Mouse (Mus musculus) v-Abl transformed pro-B cells (cell line): Measurements from ENCODE around the gene Trp53.

ENCODE experiments used
- in situ Hi-C, 2 experiments: fragments of 400-800 bp; cut with MboI; formaldehyde crosslinking; loops; one replicate each; pipeline ENCODE4 v1.15.1; 2025; ENCODE audit not compliant: unreplicated experiment in 2 of 2

Gene Trp53

GRCm38 (mm10) chr11:69560896-69561854, 19.0 kb upstream of the Trp53 start:
- in situ Hi-C loops: no loop called here

GRCm38 (mm10) chr11:69563373-69563772, 16.8 kb upstream of the Trp53 start:
- in situ Hi-C loops: no loop called here

GRCm38 (mm10) chr11:69564391-69564790, 15.8 kb upstream of the Trp53 start:
- in situ Hi-C loops: no loop called here

GRCm38 (mm10) chr11:69565131-69565530, 15.0 kb upstream of the Trp53 start:
- in situ Hi-C loops: no loop called here

- in situ Hi-C loops: loop anchor here (5.0 kb wide), 1 partner anchor 37 kb away; no protein-coding TSS in a partner anchor
Observed at GRCm38 (mm10) chr11:69575220-69575619, 4.9 kb upstream of the Trp53 start.

GRCm38 (mm10) chr11:69576307-69576706, 3.9 kb upstream of the Trp53 start:
- in situ Hi-C loops: loop anchor here (5.0 kb wide), 1 partner anchor 36 kb away; no protein-coding TSS in a partner anchor

- in situ Hi-C loops: loop anchor here (5.0 kb wide), 1 partner anchor 34 kb away; no protein-coding TSS in a partner anchor
Observed at GRCm38 (mm10) chr11:69578301-69578700, 1.9 kb upstream of the Trp53 start.

- in situ Hi-C loops: loop anchor here (5.0 kb wide), 1 partner anchor 33 kb away; no protein-coding TSS in a partner anchor
Observed at GRCm38 (mm10) chr11:69579128-69580017, 786 bp upstream of the Trp53 start.

- in situ Hi-C loops: no loop called here
Observed at GRCm38 (mm10) chr11:69580572-69581146, 500 bp downstream of the Trp53 start.

GRCm38 (mm10) chr11:69581147-69581688, 1.1 kb downstream of the Trp53 start:
- in situ Hi-C loops: no loop called here

GRCm38 (mm10) chr11:69581814-69582213, 1.7 kb downstream of the Trp53 start:
- in situ Hi-C loops: no loop called here

- in situ Hi-C loops: no loop called here
Observed at GRCm38 (mm10) chr11:69582230-69582805, 2.2 kb downstream of the Trp53 start.

- in situ Hi-C loops: no loop called here
Observed at GRCm38 (mm10) chr11:69584008-69584407, 3.8 kb downstream of the Trp53 start.

- in situ Hi-C loops: no loop called here
Observed at GRCm38 (mm10) chr11:69584937-69585336, 4.8 kb downstream of the Trp53 start.

- in situ Hi-C loops: no loop called here
Observed at GRCm38 (mm10) chr11:69585718-69586325, 5.7 kb downstream of the Trp53 start.

GRCm38 (mm10) chr11:69589207-69589834, 9.2 kb downstream of the Trp53 start:
- in situ Hi-C loops: no loop called here

GRCm38 (mm10) chr11:69590622-69591021, 10.5 kb downstream of the Trp53 start:
- in situ Hi-C loops: no loop called here

GRCm38 (mm10) chr11:69591424-69591823, 11.3 kb downstream of the Trp53 start:
- in situ Hi-C loops: no loop called here
